Mouse (Mus musculus): ENCODE results near the gene Arf3.

The Arf3 gene

GRCm38 (mm10) chr15:98714230-98714652 lies 48.8 kb downstream of the Arf3 start:
- DNase-seq, result peak; percentile 89 to 90

GRCm38 (mm10) chr15:98710442-98710841 lies 52.6 kb downstream of the Arf3 start:
- DNase-seq, result peak; percentile 89 to 93

- peak; percentile 87 to 90 for DNase-seq
These were observed 55.1 kb downstream of the Arf3 start, which contains the start of gene Ccdc65 for GRCm38 (mm10) chr15:98707766-98708372. TSS of gene Ccdc65 (plus strand) at chr15:98708207.

GRCm38 (mm10) chr15:98704312-98704711 lies 58.7 kb downstream of the Arf3 start:
- DNase-seq, result no peak

- peak; percentile 93 to 94 for DNase-seq
These were observed 63.6 kb downstream of the Arf3 start for GRCm38 (mm10) chr15:98699190-98700105.

GRCm38 (mm10) chr15:98696216-98696615 lies 66.8 kb downstream of the Arf3 start:
- DNase-seq, result peak in 1 of 2 experiments; percentile 22

- DNase-seq, result no peak
These were observed 67.3 kb downstream of the Arf3 start for GRCm38 (mm10) chr15:98695726-98696125.

GRCm38 (mm10) chr15:98692171-98692715 lies 70.8 kb downstream of the Arf3 start:
- no peak for DNase-seq

- no peak for DNase-seq
These were observed 71.4 kb downstream of the Arf3 start for GRCm38 (mm10) chr15:98691486-98692147.

GRCm38 (mm10) chr15:98689682-98690081 lies 73.3 kb downstream of the Arf3 start:
- DNase-seq, result no peak

Data from cerebellum, postnatal 10 days (tissue).